Mouse (Mus musculus) embryonic facial prominence, embryonic 15.5 days (tissue): ENCODE results near the gene Runx2. TPM values are rescaled to one million over a fixed set of nuclear protein-coding genes. Genes with fewer than 3 reads are reported as not detected.

Experiments
- ATAC-seq: fragments of 200-750 bp; cut with Nextera tagmentation; 2 replicates; pipeline ENCODE4 v1.8.0; 2017; ENCODE audit warnings: low read depth, moderate TSS enrichment; ENCODE audit not compliant: insufficient number of reproducible peaks, low FRiP score, low TSS enrichment
- H3K27ac ChIP-seq: fragments of 300-500 bp; sonication (generic); replicated peaks from 2 replicates; pipeline ENCODE4 v1.5.1; 2015; ENCODE audit warnings: mild to moderate bottlenecking, inconsistent platforms
- H3K27me3 ChIP-seq: fragments of 300-500 bp; sonication (generic); 2 replicates; pipeline ENCODE4 v1.6.1; 2015; ENCODE audit warnings: inconsistent platforms
- H3K36me3 ChIP-seq: fragments of 300-500 bp; sonication (generic); 2 replicates; pipeline ENCODE4 v1.6.1; 2015; ENCODE audit warnings: mild to moderate bottlenecking, inconsistent platforms
- H3K4me1 ChIP-seq: fragments of 300-500 bp; sonication (generic); 2 replicates; pipeline ENCODE4 v1.6.1; 2015; ENCODE audit warnings: inconsistent platforms
- H3K4me2 ChIP-seq: fragments of 300-500 bp; sonication (generic); replicated peaks from 2 replicates; pipeline ENCODE4 v1.6.1; 2015; ENCODE audit warnings: mild to moderate bottlenecking, inconsistent platforms
- H3K4me3 ChIP-seq: fragments of 300-500 bp; sonication (generic); replicated peaks from 2 replicates; pipeline ENCODE4 v1.5.1; 2015; ENCODE audit warnings: mild to moderate bottlenecking, inconsistent platforms
- H3K9ac ChIP-seq: fragments of 300-500 bp; sonication (generic); 2 replicates; pipeline ENCODE4 v1.6.1; 2015; ENCODE audit warnings: inconsistent platforms
- H3K9me3 ChIP-seq: fragments of 300-500 bp; sonication (generic); replicated peaks from 2 replicates; pipeline ENCODE4 v1.6.1; 2016; ENCODE audit warnings: inconsistent platforms
- WGBS: fragments of 180-500 bp; shearing (Covaris S2); methylation state at CpG from one replicate; pipeline ENCODE4 v1.1.7; 2015; 5-methylcytosine and 5-hydroxymethylcytosine counted together
- polyA plus RNA-seq: library from polyadenylated mRNA; unstranded; fragments of >200 nt; fragmentation: Nextera tagmentation; extraction: Ambion mirVana; gene quantifications from 2 replicates; pipeline ENCODE4 v1.2.1, GENCODE M21; 2015

Runx2 gene
- polyA plus RNA-seq, 1 experiment from 2014 or later, result 28.5 TPM

DNA sequence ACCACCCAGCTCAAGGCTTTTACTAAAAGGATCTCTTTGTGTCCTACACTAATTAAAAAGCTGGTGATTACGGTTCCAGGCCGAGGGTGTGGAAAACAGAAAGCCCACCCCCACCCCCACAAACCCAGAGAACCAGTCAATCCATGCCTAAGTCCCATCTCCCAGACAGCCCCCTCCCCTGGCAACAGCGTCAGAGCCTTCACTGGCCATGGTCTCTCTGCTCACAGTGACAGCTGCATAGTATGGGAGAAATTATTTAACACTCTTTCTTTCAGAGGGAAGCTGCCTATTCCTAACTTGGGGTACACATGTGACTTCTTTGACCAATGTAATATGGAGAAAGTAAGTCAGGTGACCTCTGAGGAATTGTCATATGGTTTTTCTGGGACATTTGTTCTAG lies 228.4 kb downstream of the Runx2 start:
- ATAC-seq, result no peak
- WGBS, result 64% methylated on average over 3 of the region's 3 CpGs
- Histone ChIP-seq H3K27ac (no peak overlapping the region), H3K9ac (no peak overlapping the region), H3K9me3 (no peaks in the 10 kb centered on the region), H3K4me1 (no peaks in the 10 kb centered on the region), H3K4me2 (no peak overlapping the region), H3K4me3 (no peak overlapping the region), H3K27me3 (no peaks in the 10 kb centered on the region), H3K36me3 (no peaks in the 10 kb centered on the region)

- no peak overlapping the region for H3K4me2 ChIP-seq
- no peak overlapping the region for H3K4me3 ChIP-seq
- no peaks in the 10 kb centered on the region for H3K27me3 ChIP-seq
- H3K4me1 ChIP-seq, result no peaks in the 10 kb centered on the region
- H3K9me3 ChIP-seq, result no peaks in the 10 kb centered on the region
- H3K27ac ChIP-seq, result no peak overlapping the region
- no peak overlapping the region for H3K9ac ChIP-seq
- H3K36me3 ChIP-seq, result no peaks in the 10 kb centered on the region
- WGBS, result 53% methylated on average over 6 of the region's 6 CpGs
- no peak for ATAC-seq
These were observed 229.8 kb downstream of the Runx2 start for GRCm38 (mm10) chr17:44584781-44585180.

GRCm38 (mm10) chr17:44577791-44578190 lies 236.8 kb downstream of the Runx2 start:
- Histone ChIP-seq H3K27me3 (no peaks in the 10 kb centered on the region), H3K4me3 (no peak overlapping the region), H3K36me3 (no peaks in the 10 kb centered on the region), H3K4me1 (no peaks in the 10 kb centered on the region), H3K9me3 (no peaks in the 10 kb centered on the region), H3K27ac (no peak overlapping the region), H3K9ac (no peak overlapping the region), H3K4me2 (no peak overlapping the region)
- WGBS, result 49% methylated on average over 5 of the region's 5 CpGs
- ATAC-seq, result no peak

DNA sequence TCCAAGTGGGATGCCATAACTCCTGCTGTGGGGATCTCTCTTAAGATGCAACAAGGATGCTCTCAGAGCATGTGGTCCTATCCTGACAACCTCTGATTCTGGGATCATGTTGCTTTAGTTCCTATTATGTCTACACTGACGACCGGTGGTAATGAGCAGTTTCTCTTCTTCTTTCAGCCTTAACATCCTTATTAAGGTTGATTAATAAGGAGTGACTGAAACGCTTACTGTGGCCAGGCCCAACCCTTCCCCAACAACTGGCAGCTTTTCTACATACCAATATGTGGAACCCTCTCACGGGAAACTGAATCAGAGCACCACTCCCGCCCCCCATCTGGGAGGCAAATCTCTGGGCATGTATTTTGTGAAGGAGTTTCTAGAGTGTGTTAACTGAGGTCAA lies 243.7 kb downstream of the Runx2 start:
- no peak overlapping the region for H3K9ac ChIP-seq
- no peak overlapping the region for H3K4me2 ChIP-seq
- no peaks in the 10 kb centered on the region for H3K9me3 ChIP-seq
- 70% methylated on average over 5 of the region's 5 CpGs for WGBS
- H3K36me3 ChIP-seq, result no peaks in the 10 kb centered on the region
- no peaks in the 10 kb centered on the region for H3K4me1 ChIP-seq
- ATAC-seq, result no peak
- no peaks in the 10 kb centered on the region for H3K27me3 ChIP-seq
- H3K4me3 ChIP-seq, result no peak overlapping the region
- H3K27ac ChIP-seq, result no peak overlapping the region

DNA sequence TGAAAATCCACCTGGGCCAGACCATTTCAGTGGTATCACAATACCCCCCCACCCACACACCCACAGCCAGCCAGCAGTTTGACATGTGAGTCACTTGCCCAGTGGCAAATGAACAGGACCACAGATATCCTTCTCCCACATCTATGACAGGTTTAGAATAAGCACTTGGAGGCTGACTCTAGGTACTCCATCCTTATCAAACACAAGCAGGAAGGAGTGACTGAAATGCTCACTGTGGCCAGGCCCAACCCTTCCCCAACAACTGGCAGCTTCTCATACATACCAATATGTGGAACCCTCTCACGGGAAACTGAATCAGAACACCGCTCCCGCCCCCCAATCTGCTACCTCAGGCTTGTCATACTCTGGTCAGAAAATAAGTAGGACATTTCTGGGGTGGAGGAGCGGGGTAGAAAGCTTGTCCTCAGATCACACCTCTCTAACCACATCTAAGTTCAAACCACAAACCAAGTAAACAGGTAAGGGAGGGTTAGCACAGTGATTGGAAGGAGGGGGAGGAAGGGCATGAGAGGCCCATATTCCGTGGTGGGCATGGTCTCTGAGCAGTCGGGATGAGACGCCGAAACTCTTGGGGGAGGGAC lies 245.5 kb downstream of the Runx2 start:
- Histone ChIP-seq H3K4me2 (no peak overlapping the region), H3K4me3 (no peak overlapping the region), H3K27ac (no peak overlapping the region), H3K4me1 (peaks cover 3% of the 10 kb centered on the region; the same call in 1 of the 2 replicates), H3K9me3 (no peaks in the 10 kb centered on the region), H3K9ac (no peak overlapping the region), H3K27me3 (no peaks in the 10 kb centered on the region), H3K36me3 (no peaks in the 10 kb centered on the region)
- no peak for ATAC-seq
- WGBS, result 72% methylated on average over 8 of the region's 8 CpGs

DNA sequence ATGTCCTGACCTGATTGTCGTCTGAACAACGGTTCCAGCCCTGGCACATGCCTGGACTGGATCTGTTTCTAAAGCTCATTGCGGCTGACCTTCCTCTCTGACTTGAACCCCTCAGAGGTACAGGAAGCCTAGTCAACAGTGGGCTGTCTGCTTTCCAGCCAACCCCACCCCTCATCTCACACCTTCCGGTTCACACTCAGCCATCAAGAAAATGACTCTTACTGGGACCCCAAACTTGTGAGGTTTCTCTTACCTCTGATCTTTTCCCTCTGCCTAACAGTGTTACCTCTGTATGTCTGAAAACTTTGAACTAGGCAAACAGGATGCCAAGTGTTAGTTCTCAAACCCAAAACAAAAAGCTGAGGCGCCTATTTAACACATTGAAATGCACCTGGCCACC lies 247.6 kb downstream of the Runx2 start:
- Histone ChIP-seq H3K9me3 (no peaks in the 10 kb centered on the region), H3K27ac (no peak overlapping the region), H3K9ac (no peak overlapping the region), H3K4me2 (no peak overlapping the region), H3K4me3 (no peak overlapping the region), H3K27me3 (no peaks in the 10 kb centered on the region), H3K4me1 (peaks cover 3% of the 10 kb centered on the region; the same call in 1 of the 2 replicates), H3K36me3 (no peaks in the 10 kb centered on the region)
- WGBS, result 91% methylated on average over 5 of the region's 5 CpGs
- no peak for ATAC-seq

DNA sequence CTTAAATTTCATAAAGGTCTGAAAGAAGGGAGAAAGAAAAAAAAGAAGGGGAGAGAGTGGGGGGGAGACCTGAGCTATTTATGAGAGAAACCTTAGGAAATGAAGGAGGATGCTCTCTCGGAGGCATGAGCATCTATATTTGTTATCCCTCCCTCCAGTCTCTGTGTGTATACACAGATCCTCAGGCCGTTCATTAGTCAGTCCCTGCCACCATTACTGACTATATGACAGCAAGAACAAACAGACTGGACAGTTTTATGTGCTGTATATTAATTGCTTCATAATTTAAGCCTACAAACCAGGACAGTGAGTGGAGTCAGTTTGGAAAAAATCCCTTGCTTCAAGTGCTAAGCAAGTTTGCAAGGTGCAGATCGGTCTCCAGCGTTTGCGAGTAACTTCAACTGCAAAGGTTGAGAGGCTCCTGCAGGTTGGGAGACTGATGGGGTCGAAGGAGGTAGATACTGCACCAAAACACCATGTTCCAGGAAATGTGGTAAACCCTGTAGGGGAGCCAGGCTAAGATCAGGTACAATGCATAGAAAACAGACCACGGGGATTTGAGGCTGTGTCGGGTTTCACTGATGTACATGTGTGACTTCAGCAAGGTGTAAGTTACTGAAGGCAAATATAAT lies 248.6 kb downstream of the Runx2 start:
- no peak for ATAC-seq
- Histone ChIP-seq H3K9ac (no peak overlapping the region), H3K36me3 (no peaks in the 10 kb centered on the region), H3K4me3 (no peak overlapping the region), H3K4me2 (no peak overlapping the region), H3K4me1 (peaks cover 3% of the 10 kb centered on the region; the same call in 1 of the 2 replicates), H3K27me3 (no peaks in the 10 kb centered on the region), H3K27ac (no peak overlapping the region), H3K9me3 (no peaks in the 10 kb centered on the region)
- WGBS, result 70% methylated on average over 8 of the region's 8 CpGs

DNA sequence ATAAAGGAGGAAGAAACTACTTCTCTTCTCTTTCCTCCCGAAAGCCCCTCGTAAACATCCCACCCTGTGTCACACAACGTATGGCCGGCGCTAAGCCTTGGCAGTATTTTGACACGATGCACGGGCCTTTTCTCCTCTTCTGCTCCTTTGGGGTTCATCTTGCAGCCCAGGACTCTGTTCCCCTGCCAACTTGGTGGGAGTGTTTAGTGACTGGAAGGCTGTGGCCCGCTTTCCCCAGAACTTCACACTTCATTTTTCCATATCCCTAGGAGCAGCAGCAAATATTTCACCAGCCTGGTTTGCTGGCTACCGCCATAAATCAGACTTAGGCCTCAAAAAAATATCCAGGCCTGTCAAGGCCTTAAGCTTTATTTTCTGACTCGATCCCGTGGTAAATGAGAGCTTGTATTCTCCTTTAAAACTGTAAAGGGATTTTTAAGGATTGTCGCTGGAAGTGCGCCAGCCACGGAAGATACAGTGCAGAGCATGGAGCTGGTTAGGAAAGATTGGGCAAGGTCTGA lies 249.2 kb downstream of the Runx2 start:
- H3K4me3 ChIP-seq, result no peak overlapping the region
- WGBS, result 39% methylated on average over 14 of the region's 14 CpGs
- no peak for ATAC-seq
- H3K36me3 ChIP-seq, result no peaks in the 10 kb centered on the region
- no peak overlapping the region for H3K9ac ChIP-seq
- peaks cover 3% of the 10 kb centered on the region; the same call in 1 of the 2 replicates for H3K4me1 ChIP-seq
- H3K9me3 ChIP-seq, result no peaks in the 10 kb centered on the region
- H3K4me2 ChIP-seq, result no peak overlapping the region
- H3K27ac ChIP-seq, result peak overlapping the region; percentile 13; the same call in 1 of the 2 replicates
- H3K27me3 ChIP-seq, result no peaks in the 10 kb centered on the region

GRCm38 (mm10) chr17:44564611-44565198 lies 249.9 kb downstream of the Runx2 start:
- H3K36me3 ChIP-seq, result no peaks in the 10 kb centered on the region
- H3K27ac ChIP-seq, result no peak overlapping the region
- no peak overlapping the region for H3K9ac ChIP-seq
- no peak overlapping the region for H3K4me2 ChIP-seq
- ATAC-seq, result no peak
- no peaks in the 10 kb centered on the region for H3K9me3 ChIP-seq
- H3K27me3 ChIP-seq, result no peaks in the 10 kb centered on the region
- peaks cover 3% of the 10 kb centered on the region; the same call in 1 of the 2 replicates for H3K4me1 ChIP-seq
- no peak overlapping the region for H3K4me3 ChIP-seq
- WGBS, result 63% methylated on average over 4 of the region's 4 CpGs

- WGBS, result 23% methylated on average over 7 of the region's 7 CpGs
- Histone ChIP-seq H3K4me3 (no peak overlapping the region), H3K27ac (no peak overlapping the region), H3K36me3 (no peaks in the 10 kb centered on the region), H3K27me3 (no peaks in the 10 kb centered on the region), H3K4me1 (peaks cover 5% of the 10 kb centered on the region; the same call in 1 of the 2 replicates), H3K9ac (no peak overlapping the region), H3K9me3 (no peaks in the 10 kb centered on the region), H3K4me2 (no peak overlapping the region)
- no peak for ATAC-seq
These were observed 254.6 kb downstream of the Runx2 start for GRCm38 (mm10) chr17:44560016-44560415.

- WGBS, result 73% methylated on average over 16 of the region's 16 CpGs
- no peaks in the 10 kb centered on the region for H3K36me3 ChIP-seq
- H3K27me3 ChIP-seq, result no peaks in the 10 kb centered on the region
- no peak overlapping the region for H3K27ac ChIP-seq
- H3K9me3 ChIP-seq, result no peaks in the 10 kb centered on the region
- no peak for ATAC-seq
- no peak overlapping the region for H3K9ac ChIP-seq
- no peak overlapping the region for H3K4me2 ChIP-seq
- no peak overlapping the region for H3K4me3 ChIP-seq
- peaks cover 3% of the 10 kb centered on the region; the same call in 1 of the 2 replicates for H3K4me1 ChIP-seq
These were observed 257.1 kb downstream of the Runx2 start for GRCm38 (mm10) chr17:44557199-44558111.
